ENCODE assay signal across 1 mouse cellular context in genomic region chr10:128212148-128212547, GRCm38 (mm10).
A peak's percentile ranks its signal among the peaks of the same experiment; 100 is the strongest.
TF ChIP-seq lines count a peak whose summit lies in the region.

No protein-coding gene starts in this region.

TF ChIP-seq in CH12.LX, 34 proteins besides CTCF, POLR2A, EP300 and RAD21 (continued from another document):
- no peak for TF ChIP-seq UBTF (IDR thresholded peaks at IDR 0.05; ENCODE audit: low read depth, low read length)
- no peak for TF ChIP-seq NELFE (IDR thresholded peaks at IDR 0.05; ENCODE audit: low read depth, low read length)
- TF ChIP-seq IRF4 (IDR thresholded peaks at IDR 0.05; ENCODE audit: low read depth, low read length) = 0 out of 2 replicates have a peak, but pooled peaks have one; percentile 8
